Mouse (Mus musculus): Measurements from ENCODE around the gene Rrp15. TPM values are rescaled to one million over a fixed set of nuclear protein-coding genes. Genes with fewer than 3 reads are reported as not detected.

Gene Rrp15
- polyA plus RNA-seq, 1 experiment from 2014 or later: 29.0 TPM

DNA sequence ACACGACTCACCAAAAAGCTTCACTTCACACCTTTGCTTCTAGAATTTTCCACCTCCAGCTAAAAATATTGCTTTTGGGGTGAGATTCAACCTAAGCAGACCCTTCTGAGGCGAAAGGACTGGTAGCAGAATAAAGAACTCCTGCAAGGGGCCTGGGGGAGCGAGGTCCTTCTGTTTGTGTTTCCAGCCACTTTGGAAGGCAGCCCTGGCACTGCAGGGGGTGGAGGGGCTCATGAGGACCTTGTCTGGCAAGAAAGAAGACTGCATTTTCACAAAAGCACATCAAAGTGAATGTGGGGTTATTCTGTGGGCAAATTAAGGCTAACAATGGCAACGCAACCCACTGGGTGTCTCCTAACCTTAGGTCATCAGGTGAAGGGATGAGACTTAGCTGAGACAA is 76.0 kb downstream of the Rrp15 start:
- no peaks in the 10 kb centered on the region for H3K36me3 ChIP-seq (ENCODE audit: control insufficient read depth, insufficient read depth, low read length)
- H3K27me3 ChIP-seq (ENCODE audit: control insufficient read depth, insufficient read depth, low read length): no peaks in the 10 kb centered on the region
- H3K4me1 ChIP-seq (ENCODE audit: control insufficient read depth, insufficient read depth, low read length): no peaks in the 10 kb centered on the region
- no peak overlapping the region for H3K4me2 ChIP-seq (ENCODE audit: low read length)
- no peaks in the 10 kb centered on the region for H3K9me3 ChIP-seq (ENCODE audit: control insufficient read depth, low read length)
- ATAC-seq (ENCODE audit: low FRiP score, low TSS enrichment) (no peak), DNase-seq (no peak)
- H3K9ac ChIP-seq (replicated peaks; ENCODE audit: low read length): no peak overlapping the region
- 62% methylated on average over 4 of the region's 4 CpGs for WGBS
- H3K4me3 ChIP-seq (replicated peaks; ENCODE audit: low read depth, low read length): no peak overlapping the region
- no peak overlapping the region for H3K27ac ChIP-seq (replicated peaks; ENCODE audit: low read depth, low read length)

Other genes with a start within 250 kb of the Rrp15 start
- gene Tgfb2, start 43.4 kb downstream of the Rrp15 start, polyA plus RNA-seq (2014; fragmentation: Nextera tagmentation; extraction: Ambion mirVana): 11.8 and 14.7 TPM in 2 replicates
- gene D1Pas1, start 218.1 kb upstream of the Rrp15 start, polyA plus RNA-seq (2014; fragmentation: Nextera tagmentation; extraction: Ambion mirVana): 0.12 TPM in 1 of 2 replicates, not detected in the other